Mouse (Mus musculus): ENCODE results near the gene Ap3b1.

- TF ChIP-seq NANOG (IDR thresholded peaks at IDR 0.05; ENCODE audit: borderline replicate concordance, low read length) (no peak), CTCF (conservative IDR thresholded peaks at IDR 0.05; ENCODE audit: low read length) (no peak), POU5F1 (IDR thresholded peaks at IDR 0.05; ENCODE audit: borderline replicate concordance, low read length) (no peak)
These were observed 204.0 kb downstream of the Ap3b1 start for GRCm38 (mm10) chr13:94562652-94563339.

Data from E14TG2a.4 (cell line).